Mouse (Mus musculus): ENCODE measurements around the gene Cltc. TPM values are rescaled to one million over a fixed set of nuclear protein-coding genes. Genes with fewer than 3 reads are reported as not detected.

Cltc gene
- total and polyA plus RNA-seq, 2 experiments from 2014 or later: 122 to 383 TPM

DNA sequence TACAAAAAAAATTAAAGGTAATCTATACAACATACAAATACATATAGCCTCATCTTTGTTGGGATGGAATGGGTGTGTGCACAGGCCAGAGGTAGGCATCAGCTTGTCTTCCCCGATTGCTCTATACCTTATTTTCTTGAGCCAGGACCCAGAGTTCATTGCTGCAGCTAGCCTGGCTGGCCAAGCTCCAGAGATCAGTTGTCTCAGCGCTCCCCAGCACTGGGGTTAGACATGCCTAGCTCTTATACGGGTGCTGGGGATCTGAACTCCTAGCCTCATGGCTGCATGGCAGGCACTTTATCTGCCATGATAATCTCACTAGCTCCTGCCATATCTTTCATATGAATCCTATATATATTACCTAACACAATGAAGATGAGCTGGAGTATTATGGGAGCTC lies 89.2 kb downstream of the Cltc start:
- WGBS: 94% methylated on average over 3 of the region's 3 CpGs
- Histone ChIP-seq H3K36me3 (ENCODE audit: insufficient read depth) (peaks cover 5% of the 10 kb centered on the region; the same call in 1 of the 2 replicates), H3K27ac (ENCODE audit: low read depth, low read length) (no peak overlapping the region), H3K9me3 (ENCODE audit: low read length) (no peaks in the 10 kb centered on the region), H3K4me2 (ENCODE audit: low read depth) (no peak overlapping the region), H3K27me3 (ENCODE audit: insufficient read depth, low read length) (no peaks in the 10 kb centered on the region), H3K4me3 (ENCODE audit: low read depth, low read length) (no peak overlapping the region), H3K9ac (no peak overlapping the region), H3K4me1 (ENCODE audit: insufficient read depth) (no peaks in the 10 kb centered on the region)
- no peak for ATAC-seq
- DNase-seq: no peak
- TF ChIP-seq CTCF (IDR thresholded peaks at IDR 0.05; ENCODE audit: low read depth): no peak

DNA sequence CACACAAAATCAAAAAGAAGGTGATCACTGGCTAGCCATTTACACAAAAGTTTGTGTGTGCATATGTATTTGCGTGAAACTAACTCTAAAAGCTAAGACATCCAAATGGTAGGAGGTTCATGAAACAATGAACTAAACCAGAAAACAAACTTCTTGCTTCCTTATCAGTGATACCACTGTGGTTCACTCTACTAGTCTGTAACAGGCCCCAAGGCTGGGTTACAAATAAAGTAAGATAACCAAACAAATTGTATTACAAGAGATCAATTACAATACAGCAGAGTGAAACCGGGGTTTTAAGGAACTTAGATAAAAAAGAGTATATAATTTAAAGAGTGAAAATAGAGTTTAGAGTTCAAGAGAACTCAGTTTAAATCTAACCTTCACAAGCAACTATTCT lies 89.8 kb downstream of the Cltc start:
- DNase-seq: no peak
- no peaks in the 10 kb centered on the region for H3K9me3 ChIP-seq (ENCODE audit: low read length)

DNA sequence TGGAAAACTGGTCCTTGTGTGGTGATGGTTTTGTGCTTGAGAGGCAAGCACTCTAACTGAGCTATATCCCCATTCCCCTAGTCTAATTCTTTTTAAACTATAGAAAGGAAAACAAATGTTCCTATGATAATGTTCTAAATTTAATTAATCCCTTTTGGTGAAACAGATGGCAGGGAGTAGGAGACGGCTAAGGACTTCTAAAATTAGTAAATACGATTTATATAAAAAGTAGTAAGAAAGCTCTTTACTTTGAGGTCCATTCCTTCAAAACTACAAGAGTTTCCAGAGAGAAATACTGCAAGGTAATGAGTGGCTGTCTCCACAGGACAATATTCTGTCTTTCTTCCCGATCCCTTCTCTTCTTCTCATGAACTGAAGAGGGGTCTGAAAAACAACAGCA lies 93.0 kb downstream of the Cltc start:
- Histone ChIP-seq H3K9ac (no peak overlapping the region), H3K4me2 (ENCODE audit: low read depth) (no peak overlapping the region), H3K9me3 (ENCODE audit: low read length) (no peaks in the 10 kb centered on the region), H3K27me3 (ENCODE audit: insufficient read depth, low read length) (no peaks in the 10 kb centered on the region), H3K4me1 (ENCODE audit: insufficient read depth) (no peaks in the 10 kb centered on the region), H3K36me3 (ENCODE audit: insufficient read depth) (peaks cover 18% of the 10 kb centered on the region), H3K4me3 (ENCODE audit: low read depth, low read length) (no peak overlapping the region), H3K27ac (ENCODE audit: low read depth, low read length) (no peak overlapping the region)
- no peak for TF ChIP-seq CTCF (IDR thresholded peaks at IDR 0.05; ENCODE audit: low read depth)
- ATAC-seq (no peak), DNase-seq (no peak)
- WGBS: 82% methylated on average over 3 of the region's 3 CpGs

More for the DNA sequence above, 89.8 kb downstream of the Cltc start:
- TF ChIP-seq CTCF (IDR thresholded peaks at IDR 0.05; ENCODE audit: low read depth): no peak
- Histone ChIP-seq H3K4me1 (ENCODE audit: insufficient read depth) (no peaks in the 10 kb centered on the region), H3K27me3 (ENCODE audit: insufficient read depth, low read length) (no peaks in the 10 kb centered on the region), H3K4me3 (ENCODE audit: low read depth, low read length) (no peak overlapping the region), H3K4me2 (ENCODE audit: low read depth) (no peak overlapping the region), H3K9ac (no peak overlapping the region), H3K27ac (ENCODE audit: low read depth, low read length) (no peak overlapping the region), H3K36me3 (ENCODE audit: insufficient read depth) (peaks cover 10% of the 10 kb centered on the region; the same call in 1 of the 2 replicates)
- no peak for ATAC-seq
- WGBS: 95% methylated on average over 2 of the region's 2 CpGs

DNA sequence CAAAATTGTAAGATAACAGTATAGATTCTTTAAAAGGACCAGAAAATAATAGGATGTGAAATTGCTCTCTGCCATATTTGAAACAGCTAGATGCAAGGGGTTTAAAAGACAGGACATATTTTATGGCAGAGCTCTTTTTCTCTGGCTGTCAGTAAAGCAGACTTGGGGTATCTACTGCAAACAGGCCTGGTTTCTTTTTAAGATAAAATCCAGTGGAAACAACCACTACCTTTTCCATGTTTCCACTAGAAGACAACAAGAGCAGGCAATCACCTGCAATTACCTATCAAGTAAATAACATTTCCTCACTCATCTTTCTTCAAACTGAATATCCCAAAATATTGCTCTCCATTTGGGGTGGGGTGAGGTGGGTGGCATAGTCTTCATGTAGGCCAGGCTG lies 93.4 kb downstream of the Cltc start:
- Histone ChIP-seq H3K4me2 (ENCODE audit: low read depth) (no peak overlapping the region), H3K27me3 (ENCODE audit: insufficient read depth, low read length) (no peaks in the 10 kb centered on the region), H3K9ac (no peak overlapping the region), H3K9me3 (ENCODE audit: low read length) (no peaks in the 10 kb centered on the region), H3K4me3 (ENCODE audit: low read depth, low read length) (no peak overlapping the region), H3K4me1 (ENCODE audit: insufficient read depth) (no peaks in the 10 kb centered on the region), H3K27ac (ENCODE audit: low read depth, low read length) (no peak overlapping the region), H3K36me3 (ENCODE audit: insufficient read depth) (peaks cover 18% of the 10 kb centered on the region)
- TF ChIP-seq CTCF (IDR thresholded peaks at IDR 0.05; ENCODE audit: low read depth): no peak
- no peak for ATAC-seq
- DNase-seq: no peak

DNA sequence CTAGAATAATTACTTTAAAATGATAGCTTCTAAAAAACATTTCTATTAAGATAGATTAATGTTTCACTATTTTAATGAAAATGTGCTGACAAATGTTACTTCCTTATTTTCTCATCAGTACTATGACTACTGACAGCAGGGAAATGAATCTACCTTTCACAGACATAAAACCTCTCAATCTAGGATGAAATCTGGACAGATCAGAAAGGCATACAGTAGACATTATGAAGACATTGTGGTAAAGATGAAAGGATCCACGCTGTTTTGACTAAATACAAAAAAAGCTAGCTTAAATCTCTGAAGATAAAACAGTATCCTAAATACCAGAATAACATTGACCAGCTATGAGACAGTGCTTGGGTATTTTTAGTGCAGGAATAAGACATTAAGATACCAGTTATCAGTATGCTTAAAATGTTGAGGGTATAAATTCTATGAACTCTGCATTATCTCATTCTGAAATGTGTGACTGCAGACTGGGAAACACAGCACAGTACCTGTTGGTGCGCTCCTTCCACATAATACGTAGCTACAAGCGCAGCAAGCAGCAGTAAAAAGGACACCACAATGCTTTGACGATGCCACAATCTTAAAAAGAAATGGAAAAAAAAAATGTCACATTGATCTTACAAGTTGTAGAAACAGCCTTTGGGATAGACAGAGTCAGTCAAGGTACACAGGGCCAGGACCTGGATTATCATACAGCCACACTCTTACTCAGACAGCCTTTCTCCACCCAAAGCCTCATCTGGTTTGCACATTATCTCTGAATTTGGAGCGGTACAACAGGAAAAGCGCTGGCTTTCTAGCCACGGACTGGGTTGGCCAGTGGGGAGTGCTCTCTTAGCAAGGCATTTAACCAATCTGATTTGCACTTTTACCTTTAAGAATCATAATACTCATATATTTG lies 94.1 kb downstream of the Cltc start:
- H3K27ac ChIP-seq (ENCODE audit: low read depth, low read length): no peak overlapping the region
- no peaks in the 10 kb centered on the region for H3K9me3 ChIP-seq (ENCODE audit: low read length)
- H3K36me3 ChIP-seq (ENCODE audit: insufficient read depth): peaks cover 18% of the 10 kb centered on the region
- no peak for ATAC-seq
- no peak overlapping the region for H3K4me2 ChIP-seq (ENCODE audit: low read depth)
- no peaks in the 10 kb centered on the region for H3K27me3 ChIP-seq (ENCODE audit: insufficient read depth, low read length)
- TF ChIP-seq CTCF (IDR thresholded peaks at IDR 0.05; ENCODE audit: low read depth): no peak
- DNase-seq: no peak
- 94% methylated on average over 8 of the region's 8 CpGs for WGBS
- H3K9ac ChIP-seq: no peak overlapping the region
- H3K4me3 ChIP-seq (ENCODE audit: low read depth, low read length): no peak overlapping the region
- no peaks in the 10 kb centered on the region for H3K4me1 ChIP-seq (ENCODE audit: insufficient read depth)

DNA sequence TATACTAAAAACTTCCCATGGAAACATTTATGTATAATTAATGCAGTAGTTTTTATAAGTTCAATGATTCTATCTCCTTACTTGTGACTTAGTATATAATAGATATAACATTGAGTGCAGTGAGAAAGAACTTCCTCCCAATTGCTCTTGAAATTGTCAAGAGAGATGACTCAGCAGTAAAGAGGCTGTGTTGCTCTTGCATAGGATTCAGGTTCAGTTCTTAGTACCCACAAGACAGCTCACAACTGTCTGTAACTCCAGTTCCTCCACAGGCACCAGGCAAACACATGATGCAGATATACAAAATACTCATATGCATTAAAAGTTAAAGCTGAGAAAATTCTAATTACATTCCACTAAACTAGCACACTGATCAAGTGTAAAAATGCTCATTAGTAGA lies 99.5 kb downstream of the Cltc start:
- ATAC-seq: no peak
- DNase-seq: no peak
- Histone ChIP-seq H3K27ac (ENCODE audit: low read depth, low read length) (no peak overlapping the region), H3K9me3 (ENCODE audit: low read length) (no peaks in the 10 kb centered on the region), H3K36me3 (ENCODE audit: insufficient read depth) (peaks cover 10% of the 10 kb centered on the region), H3K4me2 (ENCODE audit: low read depth) (no peak overlapping the region), H3K27me3 (ENCODE audit: insufficient read depth, low read length) (no peaks in the 10 kb centered on the region), H3K9ac (no peak overlapping the region), H3K4me1 (ENCODE audit: insufficient read depth) (no peaks in the 10 kb centered on the region), H3K4me3 (ENCODE audit: low read depth, low read length) (no peak overlapping the region)
- TF ChIP-seq CTCF (IDR thresholded peaks at IDR 0.05; ENCODE audit: low read depth): no peak

DNA sequence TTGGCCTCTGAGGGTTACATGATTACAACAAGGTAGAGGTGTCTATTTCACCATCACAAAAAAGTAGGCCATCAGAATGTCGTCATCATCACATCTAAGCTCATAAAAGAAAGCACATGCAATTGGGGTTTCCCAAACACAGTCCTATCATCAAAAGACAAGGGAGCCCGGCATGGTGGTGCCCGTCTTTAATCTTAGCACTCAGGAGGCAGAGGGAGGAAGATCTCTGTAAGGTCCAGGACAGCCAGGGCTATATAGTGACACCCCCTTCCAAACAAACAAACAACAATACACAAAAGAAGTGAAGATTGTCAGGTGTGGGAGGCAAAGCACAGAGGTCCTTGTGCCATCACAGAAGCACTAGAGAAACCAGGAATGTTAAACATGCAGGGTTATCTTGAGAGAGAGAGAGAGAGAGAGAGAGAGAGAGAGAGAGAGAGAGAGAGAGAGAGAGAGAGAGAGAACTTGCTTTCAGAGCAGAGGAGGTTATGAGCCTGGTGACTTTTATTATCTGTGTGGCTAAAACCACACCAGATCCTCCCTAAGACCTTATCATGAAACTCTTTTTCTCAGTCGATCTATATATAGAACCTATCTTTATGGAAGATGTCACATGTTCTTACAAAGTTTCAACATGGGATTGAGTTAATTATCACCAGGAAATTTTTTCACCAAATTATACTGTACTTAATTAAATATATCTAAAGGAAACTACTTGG lies 100.4 kb downstream of the Cltc start:
- 85% methylated on average over 4 of the region's 4 CpGs for WGBS
- Histone ChIP-seq H3K4me2 (ENCODE audit: low read depth) (no peak overlapping the region), H3K4me1 (ENCODE audit: insufficient read depth) (no peaks in the 10 kb centered on the region), H3K27me3 (ENCODE audit: insufficient read depth, low read length) (no peaks in the 10 kb centered on the region), H3K27ac (ENCODE audit: low read depth, low read length) (no peak overlapping the region), H3K9ac (no peak overlapping the region), H3K9me3 (ENCODE audit: low read length) (no peaks in the 10 kb centered on the region), H3K36me3 (ENCODE audit: insufficient read depth) (peaks cover 3% of the 10 kb centered on the region), H3K4me3 (ENCODE audit: low read depth, low read length) (no peak overlapping the region)
- DNase-seq (no peak), ATAC-seq (no peak)
- no peak for TF ChIP-seq CTCF (IDR thresholded peaks at IDR 0.05; ENCODE audit: low read depth)

Data from forebrain, postnatal 0 days (tissue).